Mouse (Mus musculus) urinary bladder, postnatal 10 days (tissue): Measurements from ENCODE around the gene Capn10.

ENCODE experiments used
- DNase-seq: peaks from one replicate; pipeline ENCODE4 v3.0.0; 2022; ENCODE audit warnings: low spot score

Gene Capn10

DNA sequence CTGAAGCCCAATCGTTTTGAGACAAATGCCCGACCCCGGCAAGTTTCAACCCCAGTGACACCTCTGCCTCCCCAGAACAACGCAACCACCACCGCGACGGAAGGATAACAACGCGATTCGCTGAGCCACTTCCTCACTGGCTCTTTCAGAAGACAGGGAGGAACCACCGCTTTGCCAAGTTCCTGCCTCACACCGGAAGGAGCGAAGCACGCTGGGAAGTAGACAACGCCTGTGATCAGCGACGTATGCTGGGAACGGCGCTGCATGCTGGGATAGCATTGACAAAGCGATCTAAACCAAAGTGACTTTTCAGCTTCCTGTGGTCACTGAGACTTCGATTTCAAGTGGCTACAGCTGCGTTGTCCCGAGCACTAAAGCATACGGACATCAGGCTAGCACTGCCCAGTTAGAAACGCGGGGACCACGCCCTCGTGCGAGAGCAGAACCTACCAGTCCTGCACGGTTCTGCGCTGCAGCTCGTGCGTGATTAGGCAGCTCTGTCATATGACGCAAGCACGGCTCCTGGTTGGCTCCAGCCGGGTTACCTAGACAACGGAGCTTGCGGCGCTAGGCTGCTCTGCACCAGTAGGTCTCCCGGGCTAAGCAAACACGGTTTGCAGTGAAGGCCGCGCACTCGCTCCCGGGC lies at the start of gene Capn10:
Capn10 (plus strand) TSS at position 195 of the 646 bp plus-strand sequence.
- peak; percentile 57 for DNase-seq

DNA sequence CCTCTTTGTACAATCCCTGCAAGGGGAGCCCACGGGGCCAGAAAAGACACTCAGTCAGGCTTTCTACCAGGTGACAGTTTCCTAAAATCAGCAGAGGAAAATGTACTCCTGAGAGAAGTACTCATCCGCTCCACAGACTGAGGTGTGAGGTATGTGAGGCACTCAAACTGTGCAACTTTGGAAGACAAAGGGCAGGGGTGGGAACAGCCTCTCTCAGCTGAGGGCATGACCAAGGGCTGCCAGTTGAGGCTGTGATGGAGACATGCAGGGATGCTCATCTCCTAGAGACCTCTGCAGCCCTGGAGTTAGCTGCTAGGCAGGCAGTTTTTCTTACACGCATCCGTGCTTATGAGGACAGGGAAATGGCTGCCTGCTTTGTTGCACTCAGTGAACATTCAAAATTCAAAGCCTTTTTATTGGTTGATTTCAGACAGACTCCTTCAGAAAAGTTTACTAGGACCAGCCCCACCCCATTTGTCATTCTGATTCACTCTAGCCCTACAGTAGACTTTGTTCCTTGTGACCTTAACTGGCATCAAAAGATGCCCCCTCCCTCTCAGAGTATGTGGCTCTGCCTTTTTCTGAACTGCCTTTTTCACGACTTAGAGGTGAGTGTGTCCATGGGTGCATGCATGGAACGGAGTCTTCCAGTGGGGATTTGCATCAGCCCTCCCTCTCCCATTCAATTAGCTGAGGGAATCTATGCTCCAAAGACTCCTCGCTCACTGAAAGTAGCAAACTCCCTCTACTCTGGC lies 45.1 kb upstream of the Capn10 start:
- no peak for DNase-seq

DNA sequence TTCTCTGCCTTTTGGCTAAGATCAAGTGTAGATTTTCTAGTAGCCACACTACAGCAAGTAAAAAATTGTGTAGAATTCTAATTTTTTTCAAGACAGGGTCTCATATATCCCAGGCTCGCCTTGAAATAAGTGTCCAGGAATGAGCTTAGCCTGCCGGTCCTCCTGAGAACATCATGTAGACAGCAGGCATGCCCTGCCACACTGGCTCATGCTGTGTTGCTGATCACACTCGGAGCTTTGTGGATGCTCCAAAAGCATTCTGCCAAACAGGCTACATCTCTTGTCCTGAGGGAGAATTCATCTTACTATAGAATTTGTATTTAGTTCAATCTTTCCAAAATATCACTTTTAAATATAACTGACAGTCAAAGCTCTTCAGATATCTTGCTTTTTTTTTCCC lies 41.4 kb upstream of the Capn10 start:
- DNase-seq, result no peak

DNA sequence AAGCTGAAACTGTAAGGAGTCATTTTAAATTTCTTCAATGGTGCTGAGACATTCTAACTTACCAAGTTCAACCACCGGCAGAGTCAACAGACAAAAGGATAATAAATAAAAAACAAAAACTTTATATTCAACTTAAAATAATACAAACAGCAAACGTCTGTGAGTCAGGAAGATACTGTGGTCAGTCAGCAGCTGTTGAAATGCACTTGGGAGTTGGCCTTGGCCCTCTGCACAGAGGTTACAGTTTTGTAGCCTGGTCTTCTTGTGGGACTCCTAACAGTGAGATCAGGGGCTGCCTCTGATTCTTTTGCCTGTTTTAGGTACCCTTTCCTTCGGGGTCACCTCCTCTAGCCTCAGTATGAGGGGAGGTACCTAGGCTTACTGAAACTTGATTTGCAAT lies 40.3 kb upstream of the Capn10 start:
- no peak for DNase-seq

DNA sequence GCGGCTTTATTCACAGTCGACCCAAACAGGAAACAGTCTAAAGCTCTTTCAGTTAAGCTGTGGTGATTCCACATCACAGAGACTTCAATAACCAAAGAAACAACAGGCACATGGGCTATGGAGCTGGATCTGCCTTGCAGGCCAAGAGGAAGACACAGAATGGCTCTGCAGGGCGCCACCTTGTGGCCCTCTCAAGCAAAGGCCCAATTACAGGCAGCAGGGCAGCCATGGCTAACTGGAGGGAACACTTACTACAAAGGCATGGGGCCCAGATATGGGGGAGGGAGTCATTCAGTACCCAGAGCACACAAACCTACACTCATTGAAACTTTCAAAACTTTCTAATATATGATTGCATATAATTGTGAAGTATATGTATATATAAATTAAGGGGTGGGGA lies 39.1 kb upstream of the Capn10 start:
- no peak for DNase-seq

DNA sequence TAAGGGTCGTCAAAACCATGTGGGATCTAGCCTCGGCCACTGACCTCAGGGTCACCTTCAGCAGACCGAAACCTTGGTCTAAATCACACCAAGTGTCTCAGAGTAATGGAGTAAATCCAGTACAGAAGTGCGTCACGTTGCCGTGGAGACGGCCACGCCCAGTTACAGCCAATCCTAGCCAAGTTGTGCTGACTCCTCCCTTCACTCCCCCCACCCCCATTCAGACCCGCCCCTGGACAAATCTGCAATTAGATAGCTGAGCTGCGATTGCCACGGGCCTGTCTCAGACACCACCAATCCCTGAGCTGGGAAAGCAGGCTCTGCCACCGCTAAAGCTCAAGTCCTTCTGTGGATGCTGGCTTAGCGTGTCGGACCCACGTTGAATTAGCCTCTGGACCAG lies 31.4 kb upstream of the Capn10 start, which contains the start of gene Ankmy1:
Ankmy1 (minus strand) TSS at position 121 of the 400 bp plus-strand sequence.
- DNase-seq, result no peak

DNA sequence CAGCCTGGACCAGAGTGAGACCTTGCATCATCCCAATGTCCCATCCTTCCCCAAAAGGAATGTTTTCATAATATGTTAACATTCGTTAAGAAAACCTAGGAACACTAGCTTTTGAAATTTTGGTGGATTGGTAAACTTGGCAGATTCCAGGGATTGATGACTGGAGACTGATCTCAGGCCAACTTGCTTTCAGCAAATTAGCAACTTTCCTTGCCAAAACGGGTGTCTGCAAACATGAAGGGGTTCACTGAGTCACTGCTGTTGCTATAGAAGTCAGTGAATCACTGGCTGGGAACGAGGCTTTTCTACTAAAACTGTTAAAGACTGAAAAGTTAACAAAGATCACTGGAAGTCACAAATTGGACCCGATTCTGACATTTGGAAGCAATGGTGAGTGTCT lies 30.5 kb upstream of the Capn10 start:
- DNase-seq, result no peak

DNA sequence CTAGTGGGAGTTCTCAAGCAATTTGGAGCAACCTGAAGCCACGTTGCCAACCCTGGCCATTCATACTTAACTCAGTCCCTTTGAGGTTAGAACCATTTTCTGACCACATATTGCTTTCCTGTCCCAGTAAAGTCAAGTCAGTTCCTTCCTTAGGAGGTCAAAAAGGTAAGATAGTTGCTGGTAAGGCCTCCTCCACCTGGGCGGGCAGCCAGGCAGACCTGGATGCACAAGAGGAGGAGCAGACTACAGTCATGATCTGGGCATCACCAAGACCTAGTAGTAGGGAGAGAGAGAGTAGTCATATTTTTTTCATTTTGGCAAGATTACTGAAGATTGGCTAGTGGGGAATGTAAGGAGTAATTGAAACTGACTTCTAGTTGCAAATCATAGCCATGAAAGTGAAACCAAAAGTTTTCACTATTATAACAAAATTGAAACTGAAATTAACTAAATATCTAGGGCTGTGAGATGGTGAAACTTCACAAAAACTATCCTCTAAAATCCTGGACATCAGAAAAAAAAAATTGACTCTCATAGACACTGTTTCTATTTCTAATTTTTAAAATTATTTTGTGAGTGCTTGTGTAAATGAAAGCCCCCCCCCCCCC lies 28.4 kb upstream of the Capn10 start:
- no peak for DNase-seq

DNA sequence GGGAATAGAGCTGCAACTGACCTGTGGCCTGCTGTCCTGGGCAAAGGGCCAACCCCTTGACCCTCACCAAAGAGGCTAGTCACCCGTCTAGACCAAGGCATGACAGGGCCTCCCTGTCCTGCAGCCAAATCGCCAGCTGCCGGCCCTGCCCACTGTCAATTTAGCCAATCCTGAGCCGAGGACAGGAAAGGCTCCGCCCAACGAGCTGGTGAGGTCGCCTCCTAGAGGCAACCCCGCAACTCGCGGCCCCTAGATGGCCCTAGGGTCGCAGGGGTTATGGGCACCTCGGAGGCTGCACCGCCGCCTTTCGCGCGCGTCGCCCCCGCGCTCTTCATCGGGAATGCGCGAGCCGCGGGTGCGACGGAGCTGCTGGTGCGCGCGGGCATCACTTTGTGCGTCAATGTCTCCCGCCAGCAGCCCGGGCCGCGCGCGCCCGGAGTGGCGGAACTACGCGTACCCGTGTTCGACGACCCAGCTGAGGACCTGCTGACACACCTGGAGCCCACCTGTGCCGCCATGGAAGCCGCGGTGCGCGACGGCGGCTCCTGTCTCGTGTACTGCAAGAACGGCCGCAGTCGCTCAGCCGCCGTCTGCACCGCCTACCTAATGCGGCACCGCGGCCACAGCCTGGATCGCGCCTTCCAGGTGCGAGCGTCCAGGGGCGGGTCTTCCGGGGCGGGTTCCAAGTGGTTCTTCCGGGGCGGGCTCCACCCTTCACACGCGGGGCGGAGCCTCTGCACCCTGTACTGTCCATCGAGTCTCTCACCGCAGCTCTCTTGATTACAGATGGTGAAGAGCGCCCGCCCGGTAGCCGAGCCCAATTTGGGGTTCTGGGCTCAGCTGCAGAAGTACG lies 27.2 kb upstream of the Capn10 start, which contains the start of gene Dusp28:
Dusp28 (plus strand) TSS at position 203 of the 853 bp plus-strand sequence.
- no peak for DNase-seq

DNA sequence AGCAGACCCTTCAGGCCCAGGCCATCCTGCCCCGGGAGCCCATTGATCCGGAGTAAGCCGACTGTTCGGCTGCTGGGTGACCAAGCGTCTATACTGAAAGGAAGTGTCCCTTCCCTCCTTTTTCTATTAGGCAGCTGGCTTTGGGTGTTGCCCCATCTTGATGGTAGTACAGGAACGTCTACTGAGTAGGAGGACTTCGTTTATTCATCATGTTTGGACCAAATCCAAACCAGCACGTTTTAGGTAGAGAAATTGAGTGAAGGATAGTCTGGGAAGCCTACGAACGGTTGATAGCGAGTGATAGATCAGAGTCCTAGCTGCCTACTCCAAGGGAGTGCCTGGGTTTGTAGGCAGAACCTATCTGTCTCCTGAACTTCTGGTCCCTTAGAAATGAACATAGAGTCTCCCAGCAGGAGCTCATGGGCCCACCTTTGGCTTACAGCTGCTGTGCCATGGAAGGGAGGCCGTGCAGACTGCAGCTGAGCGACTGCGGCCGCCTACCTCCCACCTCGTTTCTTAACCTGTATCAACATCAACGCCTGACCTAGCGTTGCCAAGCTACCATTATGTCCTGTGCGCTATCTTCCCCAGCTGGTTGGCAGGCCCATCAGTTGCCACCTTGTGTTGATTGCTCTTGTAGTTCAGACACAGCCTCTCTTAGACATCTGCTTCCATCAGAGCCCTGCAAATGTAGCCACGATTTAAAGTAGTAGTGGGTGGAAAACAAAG lies 26.4 kb upstream of the Capn10 start:
- DNase-seq, result no peak

DNA sequence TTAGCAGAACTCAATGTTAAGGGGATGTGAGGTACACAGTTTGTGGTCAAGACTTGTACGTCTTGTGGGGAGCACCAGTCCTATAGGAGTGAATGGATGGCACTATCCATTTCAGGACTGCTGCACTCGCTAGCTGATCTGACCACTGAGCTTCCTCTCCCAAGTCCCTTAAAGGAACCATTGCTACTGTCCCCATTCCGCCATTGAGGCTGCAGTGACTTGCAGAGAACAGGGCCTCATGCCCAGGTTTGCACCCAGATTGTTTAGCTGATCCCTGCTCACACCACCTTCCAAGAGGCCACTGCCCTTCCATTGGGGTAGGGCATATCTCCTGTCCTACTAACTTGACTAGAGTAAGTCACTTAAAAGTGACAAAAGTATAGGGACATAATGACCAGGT lies 25.5 kb upstream of the Capn10 start:
- no peak for DNase-seq

DNA sequence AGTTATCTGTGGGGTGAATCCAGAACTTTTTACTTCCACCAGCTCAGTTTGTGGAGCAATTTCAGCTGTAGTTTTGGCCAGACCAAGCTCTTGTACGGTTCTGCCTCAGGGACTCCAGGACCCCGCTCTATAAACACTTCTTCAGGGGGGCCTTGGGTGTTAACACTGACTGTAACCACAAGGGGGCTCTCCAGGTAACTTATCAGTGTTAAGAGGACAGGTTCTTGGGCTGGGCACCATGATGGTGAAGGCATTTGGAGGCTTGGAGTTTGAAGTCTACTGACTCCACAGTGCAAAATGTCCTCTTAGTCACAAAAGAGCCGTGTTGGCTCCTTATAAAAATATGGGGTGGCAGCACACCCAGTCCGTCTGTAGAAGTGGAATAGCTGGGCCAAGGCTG lies 25.1 kb upstream of the Capn10 start:
- no peak for DNase-seq

DNA sequence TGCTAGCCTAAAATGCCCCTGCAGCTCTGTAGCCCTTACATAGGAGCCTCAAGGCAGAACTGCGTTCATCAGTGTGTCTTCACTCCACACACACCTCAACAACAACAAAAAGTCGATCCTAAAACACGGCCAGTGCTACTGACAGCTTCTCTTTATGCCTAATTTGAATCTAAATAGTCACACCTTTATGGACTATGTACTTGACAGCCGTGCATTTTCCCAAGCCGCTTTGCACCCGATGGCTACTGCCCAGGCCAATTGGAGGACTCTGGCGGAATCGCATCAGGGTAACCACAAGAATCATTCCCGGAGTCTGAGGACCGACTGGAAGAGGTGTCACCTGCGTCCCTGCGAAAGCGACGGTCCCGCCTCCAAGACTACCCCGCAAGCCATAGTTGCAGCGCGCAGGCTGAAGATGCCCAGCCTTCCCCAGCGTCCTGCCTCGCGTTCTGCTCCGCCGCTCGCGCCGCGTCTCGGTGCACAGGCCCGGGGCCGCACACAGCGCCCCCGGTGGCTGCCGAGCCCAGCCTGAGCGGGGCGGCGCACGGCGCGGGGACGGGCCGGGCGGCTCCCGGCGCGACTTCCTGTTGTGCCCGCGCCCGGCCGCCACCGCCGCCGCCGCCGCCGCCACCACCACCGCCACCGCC lies 23.8 kb upstream of the Capn10 start, which contains the start of gene Rnpepl1:
Rnpepl1 (plus strand) TSS at position 545 of the 647 bp plus-strand sequence.
- no peak for DNase-seq

DNA sequence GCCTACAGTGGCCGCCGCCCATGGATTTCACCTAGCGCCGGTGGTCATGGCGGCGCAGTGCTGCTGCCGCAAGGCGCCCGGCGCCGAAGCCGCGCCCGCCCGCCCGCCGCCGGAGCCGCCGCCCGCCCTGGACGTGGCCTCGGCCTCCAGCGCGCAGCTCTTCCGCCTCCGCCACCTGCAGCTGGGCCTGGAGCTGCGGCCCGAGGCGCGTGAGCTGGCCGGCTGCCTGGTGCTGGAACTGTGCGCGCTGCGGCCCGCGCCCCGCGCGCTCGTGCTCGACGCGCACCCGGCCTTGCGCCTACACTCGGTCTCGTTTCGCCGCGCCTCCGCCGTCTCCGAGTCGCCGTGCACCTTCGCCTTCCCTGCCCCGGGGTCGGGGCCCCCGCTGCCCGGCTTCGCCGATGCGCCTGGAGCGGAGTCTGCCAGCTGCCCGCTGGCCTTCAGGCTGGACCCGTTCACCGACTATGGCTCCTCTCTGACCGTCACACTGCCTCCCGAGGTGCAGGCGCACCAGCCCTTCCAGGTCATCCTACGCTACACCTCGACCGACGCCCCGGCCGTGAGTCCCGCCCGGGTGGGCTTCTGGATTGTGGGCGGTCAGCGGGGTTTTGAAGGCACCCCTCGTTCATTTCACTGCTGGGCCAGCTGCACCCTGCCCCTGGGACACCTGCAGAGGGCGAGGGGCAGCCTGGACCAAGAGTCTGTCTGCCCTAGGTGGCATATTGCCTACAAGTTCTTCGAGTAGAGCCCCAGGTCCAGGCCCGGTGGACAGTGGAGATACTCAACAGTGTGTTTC lies 23.1 kb upstream of the Capn10 start:
- DNase-seq, result no peak

DNA sequence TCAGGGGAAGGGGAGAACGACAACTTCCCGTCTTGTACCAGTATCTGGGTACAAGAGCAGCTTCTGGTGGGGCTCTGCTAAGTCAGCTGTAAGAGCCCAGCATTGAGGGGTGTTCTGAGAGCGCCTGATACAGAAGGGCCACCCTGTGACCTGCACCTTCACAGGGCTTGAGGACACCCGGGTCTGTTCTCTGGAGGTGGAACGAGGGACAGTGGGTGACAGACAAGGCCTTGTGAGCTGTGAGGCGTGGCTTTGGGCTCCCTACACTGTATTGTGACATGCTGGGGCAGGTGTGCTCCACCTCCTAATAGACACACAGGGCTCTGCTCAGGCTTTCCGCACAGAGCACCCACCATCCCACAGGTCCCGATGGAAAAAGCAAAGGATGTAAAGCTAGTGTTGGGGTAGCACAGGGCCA lies 22.4 kb upstream of the Capn10 start:
- no peak for DNase-seq

DNA sequence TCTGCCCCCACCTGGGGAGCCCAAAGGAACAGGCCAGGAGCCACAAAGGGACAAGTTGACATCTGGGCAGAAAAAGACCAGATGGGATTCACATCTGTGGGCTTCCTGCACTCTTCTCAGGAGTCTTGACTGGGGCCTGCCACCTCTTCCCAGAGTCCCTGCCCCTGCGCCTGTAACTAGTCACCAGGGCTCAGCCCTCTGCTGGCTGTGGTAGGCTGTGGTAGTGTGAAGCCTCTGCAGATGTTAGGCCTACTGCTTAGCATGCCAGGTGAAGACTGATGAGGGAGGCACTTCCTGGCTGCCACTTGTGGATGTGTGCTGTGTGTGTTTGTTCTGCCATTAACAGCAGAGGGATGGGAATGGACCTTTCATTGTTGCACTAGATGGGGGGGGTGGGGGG lies 21.9 kb upstream of the Capn10 start:
- DNase-seq, result no peak

DNA sequence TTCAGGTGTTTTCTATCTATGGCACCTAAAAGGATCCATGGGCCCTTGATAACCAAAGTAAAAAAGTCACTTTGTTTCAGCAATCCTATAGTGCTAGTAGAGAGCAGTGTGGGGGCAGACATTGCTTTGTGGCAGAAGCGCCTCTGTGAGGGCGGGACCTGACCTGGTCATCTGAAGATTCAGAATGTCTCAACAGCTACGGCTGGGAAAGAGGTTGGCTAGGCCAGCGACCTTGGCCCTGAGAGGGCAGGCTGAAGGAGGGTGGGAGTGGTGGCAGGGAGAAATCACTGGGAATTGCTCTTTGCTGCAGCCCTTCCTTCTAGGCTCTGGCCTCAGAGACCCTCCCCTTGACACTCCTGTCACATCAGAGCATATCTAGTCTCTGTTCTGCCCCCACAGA lies 19.9 kb upstream of the Capn10 start:
- no peak for DNase-seq

DNA sequence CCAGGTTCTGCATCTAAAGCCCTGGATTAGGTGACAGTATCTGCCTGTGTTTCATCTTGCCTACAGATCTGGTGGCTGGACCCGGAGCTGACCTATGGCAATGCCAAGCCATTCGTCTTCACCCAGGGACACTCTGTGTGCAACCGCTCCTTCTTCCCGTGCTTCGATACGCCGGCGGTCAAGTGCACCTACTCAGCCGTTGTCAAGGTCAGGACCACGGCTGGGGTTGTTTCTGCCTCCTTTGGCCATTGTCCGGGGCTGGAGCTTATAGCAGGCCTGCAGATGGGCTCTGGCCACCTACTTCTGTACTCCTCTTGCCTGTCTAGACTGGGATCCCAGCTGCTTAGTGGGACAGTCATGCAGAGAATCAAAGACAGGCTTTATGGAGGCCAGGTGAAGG lies 19.2 kb upstream of the Capn10 start:
- no peak for DNase-seq

DNA sequence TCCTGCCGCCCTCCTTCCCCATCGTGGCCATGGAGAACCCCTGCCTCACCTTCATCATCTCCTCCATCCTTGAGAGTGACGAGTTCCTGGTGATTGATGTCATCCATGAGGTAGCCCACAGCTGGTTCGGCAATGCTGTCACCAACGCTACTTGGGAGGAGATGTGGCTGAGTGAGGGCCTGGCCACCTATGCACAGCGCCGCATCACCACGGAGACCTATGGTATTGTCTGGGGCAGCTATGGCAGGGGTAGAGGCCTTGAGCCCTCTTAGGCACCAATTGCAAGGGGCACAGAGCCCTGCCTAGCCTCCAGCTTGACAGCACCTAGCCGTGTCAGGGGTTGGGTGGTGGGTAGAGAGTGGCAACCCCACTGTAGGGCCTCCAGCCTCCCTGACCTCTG lies 17.5 kb upstream of the Capn10 start:
- DNase-seq, result no peak

DNA sequence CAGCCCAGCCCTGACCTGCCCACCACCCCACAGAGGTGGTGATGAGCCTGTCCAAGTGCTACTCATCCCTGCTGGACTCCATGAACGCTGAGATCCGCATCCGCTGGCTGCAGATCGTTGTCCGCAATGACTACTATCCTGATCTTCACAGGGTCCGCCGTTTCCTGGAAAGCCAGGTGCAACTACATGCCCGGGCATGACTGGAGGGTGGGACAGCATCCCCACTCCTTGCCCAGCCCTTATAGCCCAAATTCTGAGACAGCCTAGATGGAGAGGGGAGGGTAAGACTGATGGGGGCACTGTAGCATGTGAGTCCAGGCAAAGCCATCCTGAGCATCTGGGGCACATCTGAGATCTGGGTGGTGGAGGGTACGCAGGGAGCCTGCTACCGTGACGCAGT lies 15.0 kb upstream of the Capn10 start:
- DNase-seq, result no peak
